Mouse (Mus musculus) neural tube, embryonic 11.5 days (tissue): Measurements from ENCODE around the gene Tbc1d2b. TPM values are rescaled to one million over a fixed set of nuclear protein-coding genes. Genes with fewer than 3 reads are reported as not detected.
A peak's percentile ranks its signal among the peaks of the same experiment; 100 is the strongest.

ENCODE experiments used
- ATAC-seq: fragments of 200-750 bp; cut with Nextera tagmentation; 2 replicates; pipeline ENCODE4 v1.8.0; 2017; ENCODE audit warnings: moderate number of reproducible peaks, mild to moderate bottlenecking, moderate TSS enrichment, moderate library complexity; ENCODE audit not compliant: insufficient read depth, low FRiP score, low TSS enrichment
- DNase-seq: peaks from one replicate; pipeline ENCODE4 v3.0.0-alpha.2; 2015; ENCODE audit warnings: low spot score
- H3K27ac ChIP-seq: fragments of 300-500 bp; sonication (generic); 2 replicates; pipeline ENCODE4 v1.5.1; 2014; ENCODE audit warnings: low read depth, mild to moderate bottlenecking, low read length
- H3K27me3 ChIP-seq: fragments of 300-500 bp; sonication (generic); 2 replicates; pipeline ENCODE4 v1.6.1; 2014; ENCODE audit warnings: mild to moderate bottlenecking, low read length, mixed read lengths; ENCODE audit not compliant: control insufficient read depth, insufficient read depth
- H3K36me3 ChIP-seq: fragments of 300-500 bp; sonication (generic); 2 replicates; pipeline ENCODE4 v1.6.1; 2014; ENCODE audit warnings: mild to moderate bottlenecking, low read length, moderate library complexity, mixed read lengths; ENCODE audit not compliant: control insufficient read depth, insufficient read depth
- H3K4me1 ChIP-seq: fragments of 300-500 bp; sonication (generic); 2 replicates; pipeline ENCODE4 v1.6.1; 2014; ENCODE audit warnings: low read length, mixed read lengths; ENCODE audit not compliant: control insufficient read depth, insufficient read depth
- H3K4me2 ChIP-seq: fragments of 300-500 bp; sonication (generic); 2 replicates; pipeline ENCODE4 v1.6.1; 2014; ENCODE audit warnings: low read depth, mild to moderate bottlenecking, moderate library complexity
- H3K4me3 ChIP-seq: fragments of 300-500 bp; sonication (generic); 2 replicates; pipeline ENCODE4 v1.5.1; 2014; ENCODE audit warnings: low read depth, low read length
- H3K9ac ChIP-seq: fragments of 300-500 bp; sonication (generic); 2 replicates; pipeline ENCODE4 v1.6.1; 2014; ENCODE audit warnings: mild to moderate bottlenecking, low read length
- H3K9me3 ChIP-seq: fragments of 300-500 bp; sonication (generic); 2 replicates; pipeline ENCODE4 v1.6.1; 2016; ENCODE audit warnings: low read length; ENCODE audit not compliant: control insufficient read depth
- WGBS: fragments of 180-500 bp; shearing (Covaris S2); extraction: QIAGEN DNeasy Blood & Tissue Kit; methylation state at CpG from one replicate; pipeline ENCODE4 v1.1.7; 2014; 5-methylcytosine and 5-hydroxymethylcytosine counted together
- polyA plus RNA-seq: library from polyadenylated mRNA; unstranded; fragments of >200 nt; fragmentation: Nextera tagmentation; extraction: Ambion mirVana; gene quantifications from 2 replicates; pipeline ENCODE4 v1.2.1, GENCODE M21; 2014

Gene Tbc1d2b
- polyA plus RNA-seq, result 10.7 and 11.5 TPM in 2 replicates

DNA sequence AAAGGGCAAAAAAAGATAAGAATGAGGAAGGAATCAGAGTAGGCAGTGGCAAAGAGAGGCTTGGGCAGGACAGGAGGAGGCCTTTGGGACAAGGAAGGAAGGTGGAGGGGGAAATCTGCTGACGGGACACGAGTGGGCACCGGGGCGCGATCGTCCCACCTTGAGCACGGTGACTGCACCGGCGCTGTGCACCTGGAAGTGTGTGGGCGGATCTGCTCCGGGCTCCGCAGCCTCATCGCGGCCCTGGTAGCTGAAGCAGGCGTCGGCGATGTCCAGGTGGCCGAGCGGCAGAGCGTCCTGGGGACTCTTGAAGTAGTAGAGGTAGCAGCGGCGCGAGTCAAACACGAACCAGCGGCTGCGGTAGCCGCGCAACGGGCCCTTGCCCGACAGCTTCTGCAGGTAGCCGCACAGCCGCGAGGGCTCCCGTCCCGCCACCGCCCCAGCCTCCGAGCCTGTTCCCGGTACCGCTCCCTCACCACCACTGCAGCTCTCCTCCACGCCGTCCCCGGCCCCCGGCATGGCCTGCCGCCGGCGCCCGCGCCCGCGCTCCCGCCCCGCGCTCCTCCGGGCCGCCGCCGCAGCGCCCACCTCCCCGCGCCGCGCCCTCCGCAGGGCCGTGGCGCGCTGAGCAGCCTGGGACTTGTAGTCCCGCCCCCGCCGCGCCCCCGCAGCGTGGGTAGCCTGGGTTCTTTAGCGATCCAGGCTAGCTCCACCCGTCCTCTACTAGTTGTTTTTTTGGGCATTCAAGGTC, at the start of gene Tbc1d2b:
Gene Tbc1d2b (minus strand): TSS at position 612 of the 751 bp plus-strand sequence.
- H3K9ac ChIP-seq, result peak within 1 kb of the TSS; percentile 72
- H3K4me2 ChIP-seq, result peak within 1 kb of the TSS; percentile 91
- no peak within 1 kb of the TSS for H3K27ac ChIP-seq
- no peaks in the 10 kb centered on the region for H3K9me3 ChIP-seq
- H3K27me3 ChIP-seq, result no peaks in the 10 kb centered on the region
- no peaks in the 10 kb centered on the region for H3K36me3 ChIP-seq
- whole genome bisulfite sequencing, result under 1% methylated on average over 74 of the region's 74 CpGs
- DNase-seq, result peak; percentile 80
- peak within 1 kb of the TSS; percentile 77 for H3K4me3 ChIP-seq
- H3K4me1 ChIP-seq, result peaks cover 8% of the 10 kb centered on the region
- peak; percentile 93 for ATAC-seq

DNA sequence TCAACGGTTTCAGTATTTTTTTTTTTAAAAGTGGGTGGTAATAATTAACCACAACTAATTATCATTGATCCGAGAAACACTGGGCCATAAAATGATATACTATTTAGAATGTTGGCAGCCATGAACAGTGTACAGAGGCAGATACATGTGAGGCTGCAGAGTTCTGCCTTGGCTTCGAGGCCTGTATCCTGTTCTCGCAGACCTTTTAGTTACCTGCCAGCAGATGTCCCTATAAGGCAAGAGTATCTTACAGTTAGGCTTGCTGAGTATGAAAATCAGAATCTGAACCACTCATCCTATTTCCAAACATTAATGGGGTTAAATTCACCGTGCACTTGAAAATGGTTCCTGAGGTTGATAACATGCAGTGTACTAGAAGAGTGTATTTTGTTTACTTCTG, 45.7 kb upstream of the Tbc1d2b start:
- DNase-seq, result peak; percentile 9

DNA sequence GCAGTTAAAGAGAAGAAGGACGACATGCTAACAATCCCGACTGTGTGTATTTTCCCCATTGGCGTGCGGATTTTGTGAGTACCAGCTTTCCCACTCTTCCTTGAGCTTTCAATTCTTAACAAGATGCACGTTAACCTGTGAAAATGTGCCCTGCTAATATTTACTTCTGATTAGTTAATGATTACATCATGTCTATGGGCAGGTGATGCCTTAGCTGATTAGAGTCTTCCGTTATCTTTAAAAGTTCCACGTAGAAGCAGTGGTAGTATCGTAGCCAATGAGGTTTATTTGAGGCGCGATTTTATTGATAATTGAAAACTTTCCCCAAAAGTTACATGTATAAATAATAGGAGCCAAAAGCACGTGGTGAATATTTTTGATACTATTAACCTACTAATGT, 45.1 kb upstream of the Tbc1d2b start:
- Histone ChIP-seq H3K9me3 (no peaks in the 10 kb centered on the region), H3K27ac (no peak overlapping the region), H3K9ac (no peak overlapping the region), H3K27me3 (no peaks in the 10 kb centered on the region), H3K4me1 (no peaks in the 10 kb centered on the region), H3K4me2 (no peak overlapping the region), H3K36me3 (no peaks in the 10 kb centered on the region), H3K4me3 (no peak overlapping the region)
- no peak for ATAC-seq
- WGBS, result 90% methylated on average over 11 of the region's 11 CpGs
- no peak for DNase-seq

More for the DNA sequence above, 45.7 kb upstream of the Tbc1d2b start:
- no peaks in the 10 kb centered on the region for H3K36me3 ChIP-seq
- no peak overlapping the region for H3K4me3 ChIP-seq
- WGBS, result 73% methylated on average over 5 of the region's 5 CpGs
- no peak overlapping the region for H3K4me2 ChIP-seq
- no peak overlapping the region for H3K9ac ChIP-seq
- peak; percentile 60; the same call in 1 of the 2 replicates for ATAC-seq
- H3K27me3 ChIP-seq, result no peaks in the 10 kb centered on the region
- no peaks in the 10 kb centered on the region for H3K4me1 ChIP-seq
- H3K9me3 ChIP-seq, result no peaks in the 10 kb centered on the region
- H3K27ac ChIP-seq, result no peak overlapping the region

DNA sequence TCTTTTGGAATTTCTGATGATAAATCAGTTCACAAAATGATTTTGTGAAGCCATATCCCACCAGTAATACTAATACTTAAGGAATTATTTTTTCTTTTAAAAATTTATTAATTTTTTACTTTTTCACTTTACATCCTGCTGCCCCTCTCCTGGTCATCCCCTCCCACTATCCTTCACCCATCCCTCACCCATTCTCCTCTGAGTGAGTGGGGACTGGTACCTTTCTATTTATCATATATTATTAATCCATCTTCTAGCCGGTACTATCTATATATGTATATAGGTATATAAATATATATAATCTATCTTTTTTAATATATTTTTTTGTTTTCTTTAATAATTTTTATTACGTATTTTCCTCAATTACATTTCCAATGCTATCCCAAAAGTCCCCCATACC, 33.6 kb upstream of the Tbc1d2b start:
- WGBS, result 93% methylated on average over 2 of the region's 2 CpGs
- Histone ChIP-seq H3K4me2 (no peak overlapping the region), H3K9me3 (no peaks in the 10 kb centered on the region), H3K27ac (no peak overlapping the region), H3K4me1 (no peaks in the 10 kb centered on the region), H3K9ac (no peak overlapping the region), H3K27me3 (no peaks in the 10 kb centered on the region), H3K36me3 (no peaks in the 10 kb centered on the region), H3K4me3 (no peak overlapping the region)
- no peak for DNase-seq
- ATAC-seq, result no peak

DNA sequence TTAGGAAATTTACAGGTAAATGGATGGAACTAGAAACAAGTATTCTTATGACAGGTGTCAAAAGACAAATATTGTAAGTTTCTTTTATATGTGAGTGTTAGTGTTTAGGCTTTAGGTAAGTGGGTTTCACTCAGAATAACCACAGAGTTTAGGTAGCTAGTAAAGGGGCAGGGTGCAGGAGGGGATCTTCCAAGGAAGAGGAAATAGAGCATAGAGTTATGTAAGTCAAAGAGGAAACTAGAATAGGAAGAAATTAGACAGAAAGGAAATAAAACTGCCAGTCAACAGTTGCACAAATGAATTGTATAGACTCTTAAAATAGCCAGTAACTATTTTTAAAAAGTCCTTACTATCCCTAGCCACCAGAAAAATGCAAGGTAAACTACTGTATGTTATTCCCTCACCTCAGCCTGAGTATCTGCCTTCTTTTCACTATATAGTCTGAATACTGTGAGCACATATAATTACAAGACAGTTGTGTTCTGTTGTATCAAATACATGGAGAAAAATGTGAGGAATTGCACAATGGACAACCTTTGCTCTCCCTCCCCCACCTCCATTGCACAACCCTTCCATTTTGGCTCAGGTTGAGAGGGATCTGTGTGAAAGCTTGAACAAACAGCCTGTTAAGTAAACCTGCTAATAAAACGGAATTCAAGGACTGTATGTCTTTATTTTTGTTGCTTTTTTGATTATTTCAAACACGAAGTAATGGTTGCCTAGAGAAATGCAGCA, 32.7 kb upstream of the Tbc1d2b start:
- 66% methylated on average over 2 of the region's 2 CpGs for WGBS

GRCm38 (mm10) chr9:90302670-90303069, 32.1 kb upstream of the Tbc1d2b start:
- H3K9ac ChIP-seq, result no peak overlapping the region
- WGBS, result 81% methylated on average over 4 of the region's 4 CpGs
- no peak overlapping the region for H3K4me3 ChIP-seq
- ATAC-seq (no peak), DNase-seq (no peak)
- no peaks in the 10 kb centered on the region for H3K27me3 ChIP-seq
- no peak overlapping the region for H3K27ac ChIP-seq
- H3K36me3 ChIP-seq, result no peaks in the 10 kb centered on the region
- no peaks in the 10 kb centered on the region for H3K4me1 ChIP-seq
- H3K9me3 ChIP-seq, result no peaks in the 10 kb centered on the region
- H3K4me2 ChIP-seq, result no peak overlapping the region

More for the DNA sequence above, 32.7 kb upstream of the Tbc1d2b start:
- no peaks in the 10 kb centered on the region for H3K4me1 ChIP-seq
- H3K4me3 ChIP-seq, result no peak overlapping the region
- no peak for DNase-seq
- no peaks in the 10 kb centered on the region for H3K36me3 ChIP-seq
- no peak for ATAC-seq
- H3K9ac ChIP-seq, result no peak overlapping the region
- no peak overlapping the region for H3K4me2 ChIP-seq
- no peak overlapping the region for H3K27ac ChIP-seq
- H3K27me3 ChIP-seq, result no peaks in the 10 kb centered on the region
- H3K9me3 ChIP-seq, result no peaks in the 10 kb centered on the region

GRCm38 (mm10) chr9:90301081-90301688, 30.6 kb upstream of the Tbc1d2b start:
- 82% methylated on average over 4 of the region's 4 CpGs for WGBS
- DNase-seq, result no peak
- Histone ChIP-seq H3K9me3 (no peaks in the 10 kb centered on the region), H3K4me1 (no peaks in the 10 kb centered on the region), H3K36me3 (no peaks in the 10 kb centered on the region), H3K27ac (no peak overlapping the region), H3K27me3 (no peaks in the 10 kb centered on the region), H3K4me2 (no peak overlapping the region), H3K4me3 (no peak overlapping the region), H3K9ac (no peak overlapping the region)
- no peak for ATAC-seq

DNA sequence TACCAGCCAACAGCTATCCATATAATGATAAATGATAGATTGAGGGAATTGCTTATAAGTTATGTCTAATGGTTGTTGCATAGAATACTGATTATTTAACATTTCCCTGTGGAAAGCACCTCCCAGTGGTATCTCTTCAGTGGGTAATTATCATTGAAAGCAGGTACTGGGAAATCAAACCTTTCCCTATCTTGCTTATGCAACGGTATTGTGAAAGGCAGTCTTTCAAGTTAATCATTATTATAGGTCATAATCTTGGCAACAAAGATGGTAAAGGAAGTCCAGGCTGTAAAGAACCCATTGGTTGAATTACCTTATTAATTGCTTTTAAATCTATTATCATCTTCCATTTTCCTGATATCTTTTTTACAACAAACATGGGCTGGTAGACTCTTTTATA, 27.0 kb upstream of the Tbc1d2b start:
- DNase-seq (no peak), ATAC-seq (no peak)
- H3K4me2 ChIP-seq, result no peak overlapping the region
- 70% methylated on average over 1 of the region's 1 CpGs for WGBS
- no peak overlapping the region for H3K9ac ChIP-seq
- H3K36me3 ChIP-seq, result no peaks in the 10 kb centered on the region
- H3K27ac ChIP-seq, result no peak overlapping the region
- no peaks in the 10 kb centered on the region for H3K9me3 ChIP-seq
- H3K27me3 ChIP-seq, result no peaks in the 10 kb centered on the region
- H3K4me3 ChIP-seq, result no peak overlapping the region
- no peaks in the 10 kb centered on the region for H3K4me1 ChIP-seq
